Mouse (Mus musculus) liver, embryonic 14.5 days (tissue): ENCODE measurements around the gene Hspa12a. TPM values are rescaled to one million over a fixed set of nuclear protein-coding genes. Genes with fewer than 3 reads are reported as not detected.

Source experiments
- ATAC-seq: fragments of 200-750 bp; cut with Nextera tagmentation; 2 replicates; pipeline ENCODE4 v1.8.0; 2017; ENCODE audit warnings: moderate number of reproducible peaks, mild to moderate bottlenecking, moderate library complexity; ENCODE audit not compliant: insufficient read depth
- DNase-seq, 3 experiments: peaks; one replicate each; pipeline ENCODE4 v3.0.0-alpha.2; 2012 to 2013; ENCODE audit warnings: low read depth in 3 of 3, low spot score in 3 of 3
- H3K27ac ChIP-seq: fragments of 300-500 bp; sonication (generic); 2 replicates; pipeline ENCODE4 v1.5.1; 2014; ENCODE audit warnings: moderate library complexity, mild to moderate bottlenecking, control low read depth, inconsistent platforms
- H3K27me3 ChIP-seq: fragments of 300-500 bp; sonication (generic); 2 replicates; pipeline ENCODE4 v1.6.1; 2014; ENCODE audit warnings: mild to moderate bottlenecking, low read length, moderate library complexity; ENCODE audit not compliant: control insufficient read depth, insufficient read depth
- H3K36me3 ChIP-seq: fragments of 300-500 bp; sonication (generic); replicated peaks from 2 replicates; pipeline ENCODE4 v1.6.1; 2014; ENCODE audit warnings: low read depth; ENCODE audit not compliant: control insufficient read depth, insufficient read depth
- H3K4me1 ChIP-seq, 2 experiments: fragments of 200-500 bp in 1 of 2; fragments of 300-500 bp in 1 of 2; sonication (generic) in 1 of 2; replicated peaks; 2 replicates each; pipeline ENCODE4 v1.6.1; 2012 to 2014; ENCODE audit warnings: antibody characterized with exemption in 1 of 2, inconsistent platforms in 1 of 2, low read length in 1 of 2; ENCODE audit not compliant: control insufficient read depth in 2 of 2, insufficient read depth in 2 of 2
- H3K4me2 ChIP-seq: fragments of 300-500 bp; sonication (generic); 2 replicates; pipeline ENCODE4 v1.6.1; 2014; ENCODE audit warnings: low read depth, mild to moderate bottlenecking, control low read depth, moderate library complexity
- H3K4me3 ChIP-seq, 2 experiments: fragments of 200-500 bp in 1 of 2; fragments of 300-500 bp in 1 of 2; sonication (generic) in 1 of 2; 2 replicates each; pipeline ENCODE4 v1.5.1; 2012 to 2014; ENCODE audit warnings: low read depth in 2 of 2, low read length in 2 of 2, mild to moderate bottlenecking in 2 of 2, control low read depth in 1 of 2, inconsistent platforms in 1 of 2, moderate library complexity in 1 of 2; ENCODE audit not compliant: insufficient read depth in 1 of 2
- H3K9ac ChIP-seq: fragments of 300-500 bp; sonication (generic); replicated peaks from 2 replicates; pipeline ENCODE4 v1.6.1; 2014; ENCODE audit warnings: mild to moderate bottlenecking, control low read depth, moderate library complexity
- H3K9me3 ChIP-seq: fragments of 300-500 bp; sonication (generic); 2 replicates; pipeline ENCODE4 v1.6.1; 2016; ENCODE audit warnings: low read length, mixed read lengths; ENCODE audit not compliant: control insufficient read depth
- CTCF ChIP-seq: IDR thresholded peaks from 2 replicates; pipeline ENCODE4 v1.5.1; 2016; ENCODE audit warnings: antibody characterized with exemption, low read depth, control low read depth
- EP300 ChIP-seq: IDR thresholded peaks from 2 replicates; pipeline ENCODE4 v1.6.1; 2016; ENCODE audit warnings: antibody characterized with exemption, low read depth
- WGBS: fragments of 180-500 bp; shearing (Covaris S2); extraction: QIAGEN DNeasy Blood & Tissue Kit; methylation state at CpG from one replicate; pipeline ENCODE4 v1.1.7; 2014; ENCODE audit not compliant: insufficient replicate concordance; 5-methylcytosine and 5-hydroxymethylcytosine counted together
- polyA plus RNA-seq, 2 experiments: library from polyadenylated mRNA; depleted of rRNA in 1 of 2; stranded (reverse) in 1 of 2; unstranded in 1 of 2; fragments of >200 nt; fragmentation: Nextera tagmentation in 1 of 2; extraction: Ambion mirVana in 1 of 2; gene quantifications; 2 replicates each; pipeline versions ENCODE4 v1.2.1 to v1.2.3; 2012 to 2014

Hspa12a gene
- polyA plus RNA-seq, 2 experiments, result 0.19 to 0.25 TPM

GRCm38 (mm10) chr19:58963011-58963410 lies 19.6 kb upstream of the Hspa12a start:
- no peak overlapping the region for H3K27ac ChIP-seq
- TF ChIP-seq CTCF (no peak), EP300 (no peak)
- DNase-seq, result no peak
- no peaks in the 10 kb centered on the region for H3K4me1 ChIP-seq
- H3K4me2 ChIP-seq, result no peak overlapping the region
- ATAC-seq, result no peak
- no peak overlapping the region for H3K4me3 ChIP-seq
- H3K9me3 ChIP-seq, result no peaks in the 10 kb centered on the region
- H3K9ac ChIP-seq, result no peak overlapping the region
- 67% methylated on average over 8 of the region's 8 CpGs for WGBS
- no peaks in the 10 kb centered on the region for H3K36me3 ChIP-seq
- H3K27me3 ChIP-seq, result no peaks in the 10 kb centered on the region

- Histone ChIP-seq H3K27ac (no peak overlapping the region), H3K9ac (no peak overlapping the region), H3K4me2 (no peak overlapping the region), H3K27me3 (peaks cover 5% of the 10 kb centered on the region), H3K36me3 (no peaks in the 10 kb centered on the region), H3K9me3 (no peaks in the 10 kb centered on the region), H3K4me1 (no peaks in the 10 kb centered on the region), H3K4me3 (no peak overlapping the region)
- DNase-seq (no peak), ATAC-seq (no peak)
- WGBS, result 75% methylated on average over 8 of the region's 8 CpGs
- TF ChIP-seq CTCF, result no peak
- no peak for TF ChIP-seq EP300
These were observed 11.3 kb upstream of the Hspa12a start for GRCm38 (mm10) chr19:58954779-58955178.

- 53% methylated on average over 12 of the region's 13 CpGs for WGBS
- H3K4me1 ChIP-seq, result no peaks in the 10 kb centered on the region
- H3K4me2 ChIP-seq, result no peak overlapping the region
- H3K27me3 ChIP-seq, result peaks cover 5% of the 10 kb centered on the region
- DNase-seq (no peak), ATAC-seq (no peak)
- H3K9me3 ChIP-seq, result no peaks in the 10 kb centered on the region
- H3K9ac ChIP-seq, result no peak overlapping the region
- TF ChIP-seq EP300 (no peak), CTCF (no peak)
- no peaks in the 10 kb centered on the region for H3K36me3 ChIP-seq
- no peak overlapping the region for H3K4me3 ChIP-seq
- no peak overlapping the region for H3K27ac ChIP-seq
These were observed 8.8 kb upstream of the Hspa12a start for GRCm38 (mm10) chr19:58952236-58952635.

GRCm38 (mm10) chr19:58951521-58951920 lies 8.1 kb upstream of the Hspa12a start:
- H3K4me3 ChIP-seq, result no peak overlapping the region
- DNase-seq (no peak), ATAC-seq (no peak)
- no peaks in the 10 kb centered on the region for H3K36me3 ChIP-seq
- TF ChIP-seq CTCF (no peak), EP300 (no peak)
- H3K9ac ChIP-seq, result no peak overlapping the region
- no peaks in the 10 kb centered on the region for H3K4me1 ChIP-seq
- no peak overlapping the region for H3K27ac ChIP-seq
- no peak overlapping the region for H3K4me2 ChIP-seq
- WGBS, result 60% methylated on average over 3 of the region's 3 CpGs
- no peaks in the 10 kb centered on the region for H3K9me3 ChIP-seq
- peaks cover 5% of the 10 kb centered on the region for H3K27me3 ChIP-seq

GRCm38 (mm10) chr19:58945959-58946358 lies 2.5 kb upstream of the Hspa12a start:
- no peak for ATAC-seq
- TF ChIP-seq CTCF (no peak), EP300 (no peak)
- WGBS, result 42% methylated on average over 7 of the region's 7 CpGs
- H3K36me3 ChIP-seq, result no peaks in the 10 kb centered on the region
- DNase-seq, result no peak
- no peak overlapping the region for H3K27ac ChIP-seq
- no peak overlapping the region for H3K4me2 ChIP-seq
- no peak overlapping the region for H3K4me3 ChIP-seq
- H3K9me3 ChIP-seq, result no peaks in the 10 kb centered on the region
- H3K27me3 ChIP-seq, result no peaks in the 10 kb centered on the region
- no peak overlapping the region for H3K9ac ChIP-seq
- H3K4me1 ChIP-seq, result peaks cover 0 to 7% of the 10 kb centered on the region in 2 experiments; a peak in 2 of 4 replicates
